Mouse (Mus musculus): ENCODE measurements around the gene Zbtb7b.
A peak's percentile ranks its signal among the peaks of the same experiment; 100 is the strongest.

Gene Zbtb7b

GRCm38 (mm10) chr3:89418170-89418860 is 23.7 kb upstream of the Zbtb7b start, which contains the start of the genes Cks1b and Shc1:
Gene Cks1b, minus strand, starts transcription at chr3:89418383.
Gene Shc1, plus strand, starts transcription at chr3:89418443.
- DNase-seq = peak; percentile 91

- DNase-seq = no peak
These were observed 23.2 kb upstream of the Zbtb7b start for GRCm38 (mm10) chr3:89417840-89418169.

DNA sequence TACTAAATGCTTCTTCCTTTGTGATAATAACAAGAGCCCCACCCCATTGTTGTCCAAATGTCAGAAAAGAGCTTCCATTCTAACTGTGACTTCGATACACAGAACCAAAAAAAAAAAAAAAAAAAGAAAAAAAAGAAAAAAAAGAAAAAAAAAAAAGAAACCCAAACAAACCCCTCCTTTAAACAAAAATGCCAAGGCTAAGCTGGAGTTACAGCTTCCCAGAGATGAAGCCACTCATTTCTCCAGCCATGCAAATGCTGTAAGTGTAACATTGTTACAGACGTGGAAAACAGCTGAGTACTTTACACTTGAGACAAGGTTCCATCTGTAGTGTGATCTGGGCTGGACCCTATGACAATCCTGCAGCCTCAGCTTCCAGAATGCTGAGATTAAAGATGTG is 22.6 kb upstream of the Zbtb7b start:
- no peak for DNase-seq

GRCm38 (mm10) chr3:89416158-89416557 is 21.6 kb upstream of the Zbtb7b start:
- DNase-seq = no peak

GRCm38 (mm10) chr3:89411490-89412393 is 17.2 kb upstream of the Zbtb7b start, which contains the start of gene Flad1:
Gene Flad1, minus strand, starts transcription at chr3:89411870.
- peak; percentile 99 for DNase-seq

GRCm38 (mm10) chr3:89410864-89411263 is 16.3 kb upstream of the Zbtb7b start:
- no peak for DNase-seq

DNA sequence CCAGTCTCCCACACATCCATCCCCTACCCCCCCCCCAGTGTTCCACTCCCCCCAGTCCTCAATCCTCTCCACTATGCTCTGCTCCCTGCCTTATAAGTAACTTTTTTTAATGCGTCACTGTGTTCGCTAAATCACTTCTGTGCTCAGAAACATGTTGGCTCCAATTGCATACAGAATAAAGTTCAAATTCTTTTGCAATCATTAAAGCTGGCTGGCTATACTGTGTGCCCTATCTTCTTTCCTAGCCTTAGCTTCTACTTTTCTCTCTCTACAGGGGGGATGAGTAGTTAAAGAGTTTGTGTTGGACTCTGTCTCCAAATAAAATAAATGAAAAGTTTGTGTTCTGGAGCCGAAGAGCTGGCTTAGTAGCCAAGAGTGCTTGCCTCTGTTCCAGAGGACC is 15.1 kb upstream of the Zbtb7b start:
- no peak for DNase-seq

DNA sequence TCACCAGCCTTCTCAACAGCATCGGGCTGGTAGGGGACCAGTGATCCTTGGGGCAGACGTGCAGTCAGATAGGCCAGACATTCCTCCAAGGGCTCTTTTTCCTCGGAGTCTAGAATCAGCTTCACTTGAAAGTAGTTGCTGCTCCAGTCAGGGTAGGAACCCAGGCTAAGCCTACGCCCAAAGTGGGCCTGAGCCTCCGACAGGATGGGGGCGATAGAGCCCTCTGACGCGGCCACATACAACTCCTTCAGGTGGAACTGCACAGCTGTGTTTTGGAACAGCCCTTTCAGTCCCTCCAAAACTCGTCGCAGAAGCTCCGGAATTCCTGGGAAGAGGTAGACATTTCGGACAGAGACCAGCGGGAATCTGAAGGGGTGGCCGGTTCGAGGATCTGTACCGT is 13.9 kb upstream of the Zbtb7b start:
- no peak for DNase-seq

GRCm38 (mm10) chr3:89406887-89407286 is 12.3 kb upstream of the Zbtb7b start:
- no peak for DNase-seq

GRCm38 (mm10) chr3:89402693-89403092 is 8.1 kb upstream of the Zbtb7b start, which contains the start of gene Lenep:
Gene Lenep, minus strand, starts transcription at chr3:89402793.
- no peak for DNase-seq

GRCm38 (mm10) chr3:89401329-89401728 is 6.8 kb upstream of the Zbtb7b start:
- DNase-seq = no peak

- DNase-seq = no peak
These were observed 2.1 kb upstream of the Zbtb7b start for GRCm38 (mm10) chr3:89396654-89397005.

DNA sequence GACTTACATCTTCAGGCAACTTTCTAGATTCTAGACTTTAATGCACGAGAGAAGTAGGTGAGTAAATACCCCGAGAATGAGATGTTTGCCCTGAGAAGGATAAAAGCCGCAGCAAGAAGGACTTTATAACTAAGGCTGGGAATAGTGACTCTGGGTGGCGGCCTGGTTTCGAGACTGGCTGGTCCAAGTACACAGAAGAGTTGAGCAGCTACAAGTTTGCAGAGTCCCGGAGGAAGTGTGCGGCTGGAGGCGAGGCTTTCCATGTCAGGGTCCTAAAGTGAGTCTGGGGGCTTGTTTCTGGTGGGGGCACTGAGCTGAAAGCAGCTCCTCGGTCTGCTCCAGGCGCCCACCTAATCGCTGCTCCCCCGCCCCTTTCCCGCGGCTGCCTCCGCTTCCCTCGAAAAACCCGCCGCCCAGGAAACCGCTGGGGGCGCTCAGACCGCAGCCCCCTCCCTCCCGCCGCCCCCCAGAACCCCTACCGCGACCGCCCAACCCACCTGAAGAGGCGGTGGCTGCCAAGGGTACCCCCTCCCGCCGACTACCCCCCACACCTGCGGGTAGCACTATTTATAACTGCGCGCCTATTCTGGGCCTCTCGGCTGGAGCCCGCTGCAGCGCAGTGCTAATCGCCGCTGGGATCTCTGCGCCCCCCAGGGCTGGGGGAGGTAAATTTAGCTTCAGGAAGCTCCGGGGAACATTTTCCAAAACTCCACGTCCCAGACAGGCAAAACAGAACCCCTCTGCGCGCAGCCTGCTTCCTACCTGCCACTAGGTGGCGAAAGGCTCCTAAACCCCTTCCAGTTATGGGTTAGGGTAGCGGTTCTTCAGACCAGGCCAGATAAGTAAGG is 1.5 kb upstream of the Zbtb7b start:
- DNase-seq = peak; percentile 81

GRCm38 (mm10) chr3:89395419-89395805 is 836 bp upstream of the Zbtb7b start:
- DNase-seq = no peak

DNA sequence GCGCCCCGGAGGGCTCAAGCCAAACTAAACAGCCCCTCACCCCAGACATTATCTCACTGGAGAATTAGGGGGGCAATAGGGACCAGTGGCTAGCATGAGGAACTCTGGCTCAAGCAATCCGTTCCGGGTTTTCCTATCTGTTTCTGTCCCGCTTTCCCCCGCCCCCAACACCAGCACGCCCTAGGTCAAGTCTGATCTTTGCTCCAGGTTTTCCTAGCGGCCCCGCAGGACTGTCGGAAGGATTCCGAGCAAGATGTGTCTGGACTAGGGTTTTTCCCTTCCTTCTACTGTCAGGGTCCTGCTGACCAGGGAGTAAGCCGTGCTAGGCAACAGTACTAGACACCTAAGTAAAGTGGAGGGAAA is 299 bp upstream of the Zbtb7b start:
- peak; percentile 83 for DNase-seq

DNA sequence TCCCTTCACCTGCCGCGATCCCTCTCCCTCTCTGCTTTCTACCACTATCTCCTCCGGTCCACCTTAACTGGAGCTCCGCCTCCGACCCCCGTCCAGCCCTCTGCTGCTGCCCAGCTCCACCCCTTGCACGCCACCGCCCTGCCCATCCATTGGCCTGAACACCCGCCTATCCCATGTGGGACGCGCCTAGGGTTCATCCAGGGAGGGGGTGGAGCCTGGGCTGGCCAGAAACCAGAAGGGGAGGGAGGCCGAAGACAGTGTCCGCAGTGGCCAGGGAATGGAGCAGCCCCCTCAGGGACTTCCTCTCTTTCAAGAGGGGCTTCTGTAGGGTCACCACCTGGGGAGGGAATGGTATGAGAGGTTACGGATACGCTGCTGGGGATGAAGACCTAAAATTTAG is 971 bp downstream of the Zbtb7b start:
- peak; percentile 98 for DNase-seq

DNA sequence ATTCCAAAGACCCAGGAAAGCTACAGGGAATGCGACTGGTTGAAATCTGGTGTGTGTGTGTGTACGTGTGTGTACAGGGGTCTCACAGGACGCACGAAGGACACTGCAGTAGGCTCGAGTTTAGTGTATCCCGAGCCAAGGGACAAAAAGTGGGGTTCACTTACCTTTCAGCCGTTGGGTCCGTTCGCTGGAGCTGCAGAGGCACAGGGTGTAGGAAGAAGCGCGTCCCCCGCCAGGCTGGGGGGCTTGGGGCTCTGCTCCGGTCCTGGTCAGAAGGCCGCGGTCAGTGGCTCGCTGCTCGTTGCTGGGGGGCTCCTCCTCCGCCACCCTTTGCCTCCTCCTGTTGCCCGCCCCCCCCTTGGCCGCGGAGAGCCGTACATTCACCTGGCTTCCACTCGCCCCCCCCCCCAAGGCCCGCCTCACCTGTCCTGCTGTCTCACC is 1.7 kb downstream of the Zbtb7b start:
- DNase-seq = peak; percentile 42

GRCm38 (mm10) chr3:89391663-89392511 is 2.7 kb downstream of the Zbtb7b start:
- DNase-seq = peak; percentile 58

DNA sequence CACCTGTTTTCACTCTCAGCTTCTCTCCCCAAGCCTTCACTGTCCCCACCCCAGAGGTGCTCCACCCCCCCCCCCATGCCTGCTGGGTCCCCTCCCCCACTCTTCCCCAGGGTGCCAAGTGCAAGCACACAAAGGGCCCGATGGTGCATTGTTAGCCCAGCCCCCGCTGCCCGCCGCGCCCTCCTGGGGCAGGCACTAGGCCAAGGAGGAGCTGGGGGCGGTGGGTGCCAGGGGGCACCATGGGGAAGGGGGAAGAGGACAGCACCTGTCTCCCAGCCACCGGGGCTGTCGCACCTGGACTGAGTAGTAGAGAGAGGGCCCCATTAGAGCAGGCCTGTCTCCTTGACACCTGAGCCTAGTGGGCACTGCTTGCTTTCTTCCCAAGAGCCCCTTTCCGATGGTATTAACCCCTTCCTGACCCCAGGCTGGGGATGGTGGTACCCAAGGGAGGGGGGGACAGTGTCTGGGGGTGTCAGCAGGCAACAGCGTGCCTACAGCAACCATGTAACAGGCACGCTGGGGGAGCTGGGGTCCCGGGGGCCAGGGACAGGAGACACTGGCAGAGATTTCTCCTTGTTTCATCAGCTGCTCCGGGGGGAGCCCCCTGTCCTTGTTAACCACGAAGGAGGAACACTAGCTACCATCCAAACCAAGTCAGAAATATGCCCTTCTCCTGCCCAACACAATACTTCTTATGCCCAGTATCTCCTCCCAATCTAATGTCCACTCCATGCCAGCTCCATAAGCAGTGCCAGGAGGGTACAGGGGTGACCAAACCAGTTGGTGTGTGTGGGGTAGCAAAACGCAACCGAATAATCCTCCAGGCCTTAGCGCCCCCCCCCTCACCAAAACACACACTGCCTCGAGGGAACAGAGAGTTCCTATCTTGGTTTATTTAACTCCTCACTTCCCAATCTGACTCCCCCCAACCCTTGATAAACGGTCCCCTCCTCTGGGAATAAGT is 3.6 kb downstream of the Zbtb7b start:
- DNase-seq = no peak

- DNase-seq = no peak
These were observed 4.5 kb downstream of the Zbtb7b start for GRCm38 (mm10) chr3:89390111-89390515.

Measured in lung, postnatal 14 days (tissue).